Mouse (Mus musculus) midbrain, postnatal 0 days (tissue): ENCODE data around the gene Hint1. TPM values are rescaled to one million over a fixed set of nuclear protein-coding genes. Genes with fewer than 3 reads are reported as not detected.

ENCODE experiments used
- ATAC-seq: fragments of 200-750 bp; cut with Nextera tagmentation; 2 replicates; pipeline ENCODE4 v1.8.0; 2017; ENCODE audit warnings: moderate number of reproducible peaks, mild to moderate bottlenecking, moderate TSS enrichment, moderate library complexity; ENCODE audit not compliant: low FRiP score
- DNase-seq: peaks from one replicate; pipeline ENCODE4 v3.0.0-alpha.2; 2015; ENCODE audit warnings: low spot score
- H3K27ac ChIP-seq: fragments of 300-500 bp; sonication (generic); 2 replicates; pipeline ENCODE4 v1.5.1; 2014; ENCODE audit warnings: low read depth, mild to moderate bottlenecking, low read length, mixed read lengths
- H3K27me3 ChIP-seq: fragments of 300-500 bp; sonication (generic); 2 replicates; pipeline ENCODE4 v1.6.1; 2014; ENCODE audit warnings: low read length, control low read depth, mixed read lengths; ENCODE audit not compliant: insufficient read depth
- H3K36me3 ChIP-seq: fragments of 300-500 bp; sonication (generic); 2 replicates; pipeline ENCODE4 v1.6.1; 2014; ENCODE audit warnings: low read length, control low read depth, mixed read lengths; ENCODE audit not compliant: insufficient read depth
- H3K4me1 ChIP-seq: fragments of 300-500 bp; sonication (generic); 2 replicates; pipeline ENCODE4 v1.6.1; 2014; ENCODE audit warnings: mild to moderate bottlenecking, control low read depth, antibody characterized with exemption, low read length, mixed read lengths; ENCODE audit not compliant: insufficient read depth
- H3K4me2 ChIP-seq: fragments of 300-500 bp; sonication (generic); 2 replicates; pipeline ENCODE4 v1.6.1; 2014; ENCODE audit warnings: low read depth, mild to moderate bottlenecking, low read length, mixed read lengths; ENCODE audit not compliant: poor library complexity, severe bottlenecking
- H3K4me3 ChIP-seq: fragments of 300-500 bp; sonication (generic); 2 replicates; pipeline ENCODE4 v1.5.1; 2014; ENCODE audit warnings: low read depth, mild to moderate bottlenecking, low read length, moderate library complexity
- H3K9ac ChIP-seq: fragments of 300-500 bp; sonication (generic); replicated peaks from 2 replicates; pipeline ENCODE4 v1.6.1; 2014; ENCODE audit warnings: mild to moderate bottlenecking, low read length, moderate library complexity, mixed read lengths; ENCODE audit not compliant: poor library complexity, severe bottlenecking
- H3K9me3 ChIP-seq: fragments of 300-500 bp; sonication (generic); 2 replicates; pipeline ENCODE4 v1.6.1; 2016; ENCODE audit warnings: low read length, control low read depth
- CTCF ChIP-seq: IDR thresholded peaks from 2 replicates; pipeline ENCODE4 v1.5.1; 2016; ENCODE audit warnings: antibody characterized with exemption, mild to moderate bottlenecking
- WGBS: fragments of 180-500 bp; shearing (Covaris S2); extraction: QIAGEN DNeasy Blood & Tissue Kit; methylation state at CpG from one replicate; pipeline ENCODE4 v1.1.7; 2014; 5-methylcytosine and 5-hydroxymethylcytosine counted together
- polyA plus RNA-seq: library from polyadenylated mRNA; unstranded; fragments of >200 nt; fragmentation: Nextera tagmentation; extraction: Ambion mirVana; gene quantifications from 2 replicates; pipeline ENCODE4 v1.2.1, GENCODE M21; 2015
- total RNA-seq: library from RNA; depleted of rRNA; stranded (reverse); fragments of >200 nt; gene quantifications from 2 replicates; pipeline ENCODE4 v1.2.3, GENCODE M21; 2014

Gene Hint1
- total and polyA plus RNA-seq, 2 experiments from 2014 or later: 475 to 1,130 TPM

DNA sequence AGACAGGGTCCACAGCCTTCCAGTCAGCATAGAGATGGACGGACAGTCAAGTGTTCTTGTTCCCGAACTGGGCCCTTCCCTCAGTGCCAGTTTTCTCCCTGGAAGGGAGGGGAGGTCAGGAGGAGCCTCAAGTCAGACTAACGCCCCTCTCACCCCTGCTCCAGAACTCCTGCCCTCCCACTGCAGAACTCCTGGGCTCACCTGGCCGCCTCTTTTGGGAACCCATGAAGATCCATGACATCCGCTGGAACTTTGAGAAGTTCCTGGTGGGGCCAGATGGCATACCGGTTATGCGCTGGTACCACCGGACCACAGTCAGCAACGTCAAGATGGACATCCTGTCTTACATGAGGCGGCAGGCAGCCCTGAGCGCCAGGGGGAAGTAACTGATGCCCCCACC lies 43.1 kb downstream of the Hint1 start:
- DNase-seq (no peak), ATAC-seq (no peak)
- Histone ChIP-seq H3K27ac (no peak overlapping the region), H3K9me3 (no peaks in the 10 kb centered on the region), H3K36me3 (peaks cover 11% of the 10 kb centered on the region), H3K9ac (no peak overlapping the region), H3K4me1 (no peaks in the 10 kb centered on the region), H3K4me2 (no peak overlapping the region), H3K27me3 (no peaks in the 10 kb centered on the region), H3K4me3 (no peak overlapping the region)
- no peak for TF ChIP-seq CTCF
- WGBS: 94% methylated on average over 11 of the region's 11 CpGs

DNA sequence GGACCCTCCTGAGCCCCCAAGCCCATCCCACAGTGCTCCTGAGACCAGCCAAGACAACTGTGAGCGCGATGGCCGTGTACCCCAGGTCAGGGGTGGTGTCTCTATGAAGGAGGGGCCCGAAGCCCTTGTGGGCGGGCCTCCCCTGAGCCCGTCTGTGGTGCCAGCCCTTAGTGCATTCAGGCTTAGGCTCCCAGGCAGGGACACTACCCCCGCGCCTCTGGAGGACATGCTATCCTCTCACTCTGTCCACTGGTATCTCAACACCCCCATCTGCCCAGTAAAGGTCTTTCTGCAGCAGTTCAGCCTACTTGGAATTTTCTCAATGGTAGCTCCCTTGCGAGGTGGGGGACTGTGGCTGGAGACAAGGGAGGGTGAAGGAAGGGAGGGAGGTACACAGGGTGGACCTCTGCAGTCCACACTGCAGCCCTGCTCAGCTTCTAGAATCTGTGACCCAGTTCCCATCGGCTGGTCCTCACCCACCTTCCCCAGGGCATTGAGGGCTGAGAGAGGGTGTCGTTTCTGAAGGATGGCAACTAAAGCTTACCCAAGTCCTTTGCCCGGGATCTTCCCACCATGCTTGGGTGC lies 44.0 kb downstream of the Hint1 start:
- no peak overlapping the region for H3K9ac ChIP-seq
- H3K36me3 ChIP-seq: peaks cover 19% of the 10 kb centered on the region
- no peak for TF ChIP-seq CTCF
- DNase-seq (no peak), ATAC-seq (no peak)
- no peak overlapping the region for H3K27ac ChIP-seq
- H3K9me3 ChIP-seq: no peaks in the 10 kb centered on the region
- no peak overlapping the region for H3K4me3 ChIP-seq
- no peak overlapping the region for H3K4me2 ChIP-seq
- WGBS: 93% methylated on average over 12 of the region's 12 CpGs
- H3K4me1 ChIP-seq: no peaks in the 10 kb centered on the region
- H3K27me3 ChIP-seq: no peaks in the 10 kb centered on the region

DNA sequence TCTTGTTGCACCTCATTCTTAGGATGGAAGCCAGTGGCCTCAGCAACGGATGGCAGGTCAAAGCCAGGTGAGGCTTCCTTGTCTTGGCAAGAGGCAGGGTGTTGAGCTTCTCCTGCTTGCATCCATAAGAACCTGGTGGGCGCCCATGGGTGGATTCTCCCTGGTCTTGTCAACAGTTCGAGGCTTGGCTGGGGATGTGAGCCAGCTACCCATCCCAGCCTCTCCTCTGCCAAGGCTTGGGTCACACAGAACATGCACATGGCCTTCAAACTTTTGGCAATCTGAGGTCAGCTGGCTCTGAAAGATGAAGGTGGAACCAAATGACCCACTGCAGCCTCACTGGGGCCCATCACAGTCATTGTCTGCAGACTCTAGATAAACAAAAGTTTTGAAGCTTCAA lies 45.0 kb downstream of the Hint1 start:
- no peak overlapping the region for H3K27ac ChIP-seq
- no peak overlapping the region for H3K9ac ChIP-seq
- no peaks in the 10 kb centered on the region for H3K9me3 ChIP-seq
- no peaks in the 10 kb centered on the region for H3K4me1 ChIP-seq
- H3K27me3 ChIP-seq: no peaks in the 10 kb centered on the region
- DNase-seq (no peak), ATAC-seq (no peak)
- H3K4me2 ChIP-seq: no peak overlapping the region
- WGBS: 93% methylated on average over 3 of the region's 3 CpGs
- no peak overlapping the region for H3K4me3 ChIP-seq
- peaks cover 24% of the 10 kb centered on the region for H3K36me3 ChIP-seq
- TF ChIP-seq CTCF: no peak

DNA sequence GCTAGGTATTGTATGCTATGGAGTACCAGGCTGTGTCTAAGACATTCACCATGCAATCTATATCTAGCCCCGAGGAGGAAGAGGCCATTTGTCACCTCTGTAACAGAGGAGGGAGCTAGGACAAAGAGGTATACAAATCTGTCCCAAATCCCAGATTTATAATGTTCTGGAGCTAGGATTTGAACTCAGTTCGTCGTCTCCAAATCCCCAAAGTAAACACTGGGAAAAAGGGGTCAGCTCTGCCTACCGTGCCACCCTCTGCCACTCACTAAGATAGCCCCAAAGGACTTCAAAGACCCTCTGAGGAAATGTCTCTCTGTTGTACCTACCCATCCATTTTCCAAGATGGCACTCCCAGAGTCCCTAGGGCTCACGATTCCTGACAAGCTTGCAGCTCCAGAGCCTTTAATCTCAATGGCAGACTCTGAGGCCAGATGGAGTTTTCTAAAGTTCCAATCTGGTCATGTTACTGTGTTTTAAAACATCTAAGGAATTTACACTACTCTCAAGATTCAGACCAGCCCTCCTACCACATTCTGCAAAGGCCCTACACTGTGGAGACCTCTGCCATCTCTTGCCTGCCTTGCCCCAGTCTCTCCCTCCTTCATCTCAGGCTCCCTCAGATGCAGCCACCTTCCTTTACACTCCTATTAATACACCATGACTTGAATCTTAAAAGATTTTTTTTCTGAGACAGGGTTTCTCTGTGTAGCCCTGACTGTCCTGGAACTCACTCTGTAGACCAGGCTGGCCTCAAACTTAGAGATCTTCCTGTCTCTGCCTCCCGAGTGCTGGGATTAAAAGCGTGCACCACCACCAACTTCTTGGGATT lies 45.7 kb downstream of the Hint1 start:
- no peak overlapping the region for H3K9ac ChIP-seq
- peaks cover 29% of the 10 kb centered on the region for H3K36me3 ChIP-seq
- TF ChIP-seq CTCF: no peak
- no peaks in the 10 kb centered on the region for H3K4me1 ChIP-seq
- H3K4me2 ChIP-seq: no peak overlapping the region
- 93% methylated on average over 7 of the region's 7 CpGs for WGBS
- no peak for ATAC-seq
- no peaks in the 10 kb centered on the region for H3K9me3 ChIP-seq
- no peak for DNase-seq
- no peak overlapping the region for H3K27ac ChIP-seq
- no peaks in the 10 kb centered on the region for H3K27me3 ChIP-seq
- no peak overlapping the region for H3K4me3 ChIP-seq

DNA sequence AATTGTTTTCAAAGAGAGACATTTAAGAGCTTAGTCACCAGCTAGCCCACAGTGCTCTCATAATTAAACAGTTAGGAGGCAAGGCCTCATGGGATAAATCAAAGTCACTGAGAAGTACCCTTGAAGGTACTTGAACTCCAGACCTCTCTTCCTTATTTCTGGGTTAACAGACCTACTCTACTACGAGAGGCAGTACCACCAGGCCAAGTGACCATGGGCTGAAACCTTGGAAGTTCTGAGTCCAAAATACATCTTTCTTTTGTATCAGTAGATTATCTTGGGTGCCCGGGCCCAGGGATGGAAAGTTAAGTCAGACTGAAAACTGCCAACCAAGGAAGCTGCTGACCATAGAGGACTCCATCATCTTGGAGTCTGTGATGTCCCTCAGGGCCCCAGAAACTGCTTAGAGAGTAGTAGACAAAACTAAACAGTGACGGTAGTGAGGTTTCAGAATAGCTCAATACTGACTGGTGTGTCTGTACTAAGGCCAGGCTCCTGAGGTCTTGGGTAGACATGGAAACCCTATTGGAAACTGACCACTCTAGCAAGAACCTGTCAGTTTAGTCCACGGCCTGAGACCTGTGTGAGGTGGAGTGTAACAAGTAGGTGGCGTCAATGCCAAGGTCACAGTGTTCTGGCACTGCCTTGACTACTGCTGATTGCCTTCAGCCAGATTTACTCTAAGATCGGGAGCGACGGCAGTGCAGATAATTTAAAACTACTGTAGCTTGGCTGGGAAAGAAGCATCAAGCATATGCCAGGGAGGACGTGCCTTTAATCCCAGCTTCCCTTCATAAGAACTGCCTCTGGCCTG lies 46.5 kb downstream of the Hint1 start:
- Histone ChIP-seq H3K27ac (no peak overlapping the region), H3K9me3 (no peaks in the 10 kb centered on the region), H3K4me1 (no peaks in the 10 kb centered on the region), H3K9ac (no peak overlapping the region), H3K27me3 (no peaks in the 10 kb centered on the region), H3K4me3 (no peak overlapping the region), H3K36me3 (peaks cover 34% of the 10 kb centered on the region), H3K4me2 (no peak overlapping the region)
- no peak for TF ChIP-seq CTCF
- DNase-seq: no peak
- WGBS: 87% methylated on average over 9 of the region's 9 CpGs
- no peak for ATAC-seq

DNA sequence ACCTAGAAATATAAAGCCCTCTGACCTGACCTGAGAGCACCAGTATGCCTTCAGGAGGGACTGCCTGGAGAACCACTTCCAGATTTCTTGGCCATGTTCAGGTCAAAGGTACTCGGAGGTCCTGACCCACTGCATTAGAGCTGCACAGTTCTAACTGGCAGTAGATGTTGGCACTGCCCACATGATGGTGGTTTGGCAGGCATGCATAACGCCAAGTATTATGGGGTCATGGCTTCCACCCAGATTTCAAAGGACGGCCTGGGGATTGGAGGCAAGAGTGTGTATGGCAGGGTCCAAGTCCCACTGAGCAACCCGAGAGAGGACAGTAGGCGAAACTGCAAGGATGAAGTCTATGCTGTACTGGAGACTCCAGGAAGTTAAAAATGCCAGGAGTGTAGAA lies 47.7 kb downstream of the Hint1 start:
- Histone ChIP-seq H3K4me2 (no peak overlapping the region), H3K27ac (no peak overlapping the region), H3K27me3 (no peaks in the 10 kb centered on the region), H3K4me1 (no peaks in the 10 kb centered on the region), H3K9me3 (no peaks in the 10 kb centered on the region), H3K9ac (no peak overlapping the region), H3K4me3 (no peak overlapping the region), H3K36me3 (peaks cover 39% of the 10 kb centered on the region)
- DNase-seq: no peak
- 92% methylated on average over 5 of the region's 5 CpGs for WGBS
- no peak for TF ChIP-seq CTCF
- ATAC-seq: no peak
